Mouse (Mus musculus) midbrain, embryonic 14.5 days (tissue): Measurements from ENCODE around the gene Nova2. TPM values are rescaled to one million over a fixed set of nuclear protein-coding genes. Genes with fewer than 3 reads are reported as not detected.

Experiments used
- ATAC-seq: fragments of 200-750 bp; cut with Nextera tagmentation; 2 replicates; pipeline ENCODE4 v1.8.0; 2017; ENCODE audit warnings: moderate number of reproducible peaks, moderate library complexity; ENCODE audit not compliant: low FRiP score, low TSS enrichment
- DNase-seq: peaks from one replicate; pipeline ENCODE4 v3.0.0-alpha.2; 2015
- H3K27ac ChIP-seq: fragments of 300-500 bp; sonication (generic); replicated peaks from 2 replicates; pipeline ENCODE4 v1.5.1; 2014; ENCODE audit warnings: mild to moderate bottlenecking, low read depth, low read length, moderate library complexity
- H3K27me3 ChIP-seq: fragments of 300-500 bp; sonication (generic); 2 replicates; pipeline ENCODE4 v1.6.1; 2014; ENCODE audit warnings: low read length, control low read depth, mixed read lengths; ENCODE audit not compliant: control insufficient read depth, insufficient read depth
- H3K36me3 ChIP-seq: fragments of 300-500 bp; sonication (generic); 2 replicates; pipeline ENCODE4 v1.6.1; 2014; ENCODE audit warnings: low read length, control low read depth; ENCODE audit not compliant: control insufficient read depth, insufficient read depth
- H3K4me1 ChIP-seq: fragments of 300-500 bp; sonication (generic); 2 replicates; pipeline ENCODE4 v1.6.1; 2014; ENCODE audit warnings: mild to moderate bottlenecking, antibody characterized with exemption, low read length, control low read depth; ENCODE audit not compliant: control insufficient read depth, insufficient read depth
- H3K4me2 ChIP-seq: fragments of 300-500 bp; sonication (generic); 2 replicates; pipeline ENCODE4 v1.6.1; 2014; ENCODE audit warnings: mild to moderate bottlenecking, low read length, moderate library complexity
- H3K4me3 ChIP-seq: fragments of 300-500 bp; sonication (generic); replicated peaks from 2 replicates; pipeline ENCODE4 v1.5.1; 2014; ENCODE audit warnings: low read depth, low read length
- H3K9ac ChIP-seq: fragments of 300-500 bp; sonication (generic); replicated peaks from 2 replicates; pipeline ENCODE4 v1.6.1; 2014; ENCODE audit warnings: mild to moderate bottlenecking, low read length, moderate library complexity
- H3K9me3 ChIP-seq: fragments of 300-500 bp; sonication (generic); 2 replicates; pipeline ENCODE4 v1.6.1; 2016; ENCODE audit warnings: low read length, control low read depth, mixed read lengths; ENCODE audit not compliant: control insufficient read depth
- WGBS: fragments of 180-500 bp; shearing (Covaris S2); extraction: QIAGEN DNeasy Blood & Tissue Kit; methylation state at CpG from one replicate; pipeline ENCODE4 v1.1.7; 2014; 5-methylcytosine and 5-hydroxymethylcytosine counted together
- polyA plus RNA-seq: library from polyadenylated mRNA; unstranded; fragments of >200 nt; fragmentation: Nextera tagmentation; extraction: Ambion mirVana; gene quantifications from 2 replicates; pipeline ENCODE4 v1.2.1, GENCODE M21; 2014

The Nova2 gene
- polyA plus RNA-seq, 1 experiment from 2014 or later, result 20.7 TPM

- no peak overlapping the region for H3K27ac ChIP-seq
- H3K4me1 ChIP-seq, result peaks cover 32% of the 10 kb centered on the region
- no peak for ATAC-seq
- H3K27me3 ChIP-seq, result peaks cover 11% of the 10 kb centered on the region; the same call in 1 of the 2 replicates
- H3K4me2 ChIP-seq, result peak overlapping the region; percentile 83
- H3K4me3 ChIP-seq, result peak overlapping the region; percentile 59
- H3K9ac ChIP-seq, result peak overlapping the region; percentile 69; the same call in 1 of the 2 replicates
- DNase-seq, result no peak
- no peaks in the 10 kb centered on the region for H3K9me3 ChIP-seq
- WGBS, result 90% methylated on average over 5 of the region's 5 CpGs
- no peaks in the 10 kb centered on the region for H3K36me3 ChIP-seq
These were observed 67.3 kb downstream of the Nova2 start for GRCm38 (mm10) chr7:18993036-18993435.

DNA sequence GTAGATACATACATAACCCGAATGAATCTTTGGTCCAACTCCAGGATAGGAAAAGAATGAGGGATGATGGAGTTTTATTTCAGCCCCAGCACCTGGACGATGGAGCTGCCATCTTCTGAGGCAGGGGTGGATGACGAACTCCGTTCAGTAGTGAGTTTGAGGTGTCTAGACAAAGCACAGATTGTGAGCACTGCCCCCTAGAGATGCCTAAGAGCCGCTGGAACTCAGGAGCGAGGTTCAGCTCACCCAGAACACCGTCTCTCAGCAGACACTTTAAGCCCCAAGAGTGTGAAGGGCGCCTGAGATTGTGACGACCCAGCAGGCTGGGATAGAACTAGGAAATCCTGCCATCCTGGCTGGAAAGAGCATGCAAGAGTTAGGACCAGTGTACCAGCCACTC is 73.1 kb downstream of the Nova2 start:
- Histone ChIP-seq H3K9me3 (no peaks in the 10 kb centered on the region), H3K27me3 (no peaks in the 10 kb centered on the region), H3K36me3 (0 out of 2 replicates have a peak, but pooled peaks cover 3% of the 10 kb centered on the region), H3K9ac (no peak overlapping the region), H3K27ac (no peak overlapping the region), H3K4me3 (no peak overlapping the region), H3K4me1 (peaks cover 14% of the 10 kb centered on the region), H3K4me2 (no peak overlapping the region)
- ATAC-seq (no peak), DNase-seq (peak; percentile 45)
- 27% methylated on average over 9 of the region's 9 CpGs for WGBS

DNA sequence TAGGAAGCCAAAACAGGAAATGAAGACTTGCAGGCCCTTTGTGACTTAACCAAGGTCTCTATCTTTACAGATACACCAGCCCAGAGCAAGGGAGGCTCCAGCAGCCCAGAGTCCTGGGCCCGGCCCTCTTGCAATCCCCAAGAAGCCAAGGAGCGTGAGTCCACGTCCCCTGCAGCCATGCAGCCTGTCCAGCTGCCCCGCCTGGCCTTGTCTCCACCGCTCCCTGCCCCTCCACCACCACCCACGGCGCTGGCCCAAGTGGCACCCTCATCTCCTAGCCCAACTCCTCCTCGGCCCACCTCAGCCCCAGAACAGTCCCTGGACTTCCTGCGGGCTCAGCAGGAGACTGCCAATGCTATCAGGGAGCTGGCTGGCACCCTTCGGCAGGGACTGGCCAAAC is 74.7 kb downstream of the Nova2 start:
- no peak overlapping the region for H3K27ac ChIP-seq
- H3K4me3 ChIP-seq, result peak overlapping the region; percentile 25
- H3K4me1 ChIP-seq, result peaks cover 14% of the 10 kb centered on the region
- ATAC-seq (no peak), DNase-seq (no peak)
- peaks cover 9% of the 10 kb centered on the region for H3K36me3 ChIP-seq
- no peaks in the 10 kb centered on the region for H3K27me3 ChIP-seq
- H3K4me2 ChIP-seq, result peak overlapping the region; percentile 41
- peak overlapping the region; percentile 36; the same call in 1 of the 2 replicates for H3K9ac ChIP-seq
- WGBS, result 57% methylated on average over 10 of the region's 10 CpGs
- no peaks in the 10 kb centered on the region for H3K9me3 ChIP-seq

GRCm38 (mm10) chr7:19001066-19001806 is 75.5 kb downstream of the Nova2 start:
- peak overlapping the region; percentile 25 for H3K4me3 ChIP-seq
- 37% methylated on average over 18 of the region's 18 CpGs for WGBS
- ATAC-seq (no peak), DNase-seq (peak; percentile 49)
- H3K9ac ChIP-seq, result peak overlapping the region; percentile 36; the same call in 1 of the 2 replicates
- peak overlapping the region; percentile 41 for H3K4me2 ChIP-seq
- H3K27me3 ChIP-seq, result no peaks in the 10 kb centered on the region
- H3K9me3 ChIP-seq, result no peaks in the 10 kb centered on the region
- no peak overlapping the region for H3K27ac ChIP-seq
- H3K36me3 ChIP-seq, result peaks cover 17% of the 10 kb centered on the region
- H3K4me1 ChIP-seq, result peaks cover 23% of the 10 kb centered on the region

GRCm38 (mm10) chr7:19001807-19002085 is 76.1 kb downstream of the Nova2 start:
- Histone ChIP-seq H3K36me3 (peaks cover 20% of the 10 kb centered on the region), H3K27ac (no peak overlapping the region), H3K4me2 (no peak overlapping the region), H3K4me3 (no peak overlapping the region), H3K4me1 (peaks cover 27% of the 10 kb centered on the region), H3K9me3 (no peaks in the 10 kb centered on the region), H3K27me3 (no peaks in the 10 kb centered on the region), H3K9ac (no peak overlapping the region)
- WGBS, result 82% methylated on average over 3 of the region's 3 CpGs
- no peak for DNase-seq
- ATAC-seq, result no peak

DNA sequence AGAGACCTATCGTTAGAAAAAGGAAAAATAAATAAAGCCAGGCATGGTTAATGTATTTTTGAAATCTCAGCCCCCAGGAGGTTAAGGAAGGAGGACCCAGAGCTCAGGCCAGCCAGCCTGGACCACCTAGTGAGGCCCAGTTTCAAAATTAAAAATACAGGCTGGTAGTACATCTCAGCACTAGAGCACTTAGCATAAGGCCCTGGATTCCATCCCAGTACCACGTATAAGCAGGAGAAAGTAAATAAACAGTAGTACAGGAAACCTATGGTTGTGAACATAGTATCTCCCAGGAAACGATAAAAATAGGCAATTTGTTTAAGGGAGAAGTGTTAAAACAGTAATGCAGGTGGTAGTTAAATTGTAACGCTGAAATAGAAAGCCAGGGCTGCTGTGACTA is 76.4 kb downstream of the Nova2 start:
- WGBS, result 56% methylated on average over 4 of the region's 4 CpGs
- H3K27ac ChIP-seq, result 0 out of 2 replicates have a peak overlapping the region, but pooled peaks have one; percentile 15

DNA sequence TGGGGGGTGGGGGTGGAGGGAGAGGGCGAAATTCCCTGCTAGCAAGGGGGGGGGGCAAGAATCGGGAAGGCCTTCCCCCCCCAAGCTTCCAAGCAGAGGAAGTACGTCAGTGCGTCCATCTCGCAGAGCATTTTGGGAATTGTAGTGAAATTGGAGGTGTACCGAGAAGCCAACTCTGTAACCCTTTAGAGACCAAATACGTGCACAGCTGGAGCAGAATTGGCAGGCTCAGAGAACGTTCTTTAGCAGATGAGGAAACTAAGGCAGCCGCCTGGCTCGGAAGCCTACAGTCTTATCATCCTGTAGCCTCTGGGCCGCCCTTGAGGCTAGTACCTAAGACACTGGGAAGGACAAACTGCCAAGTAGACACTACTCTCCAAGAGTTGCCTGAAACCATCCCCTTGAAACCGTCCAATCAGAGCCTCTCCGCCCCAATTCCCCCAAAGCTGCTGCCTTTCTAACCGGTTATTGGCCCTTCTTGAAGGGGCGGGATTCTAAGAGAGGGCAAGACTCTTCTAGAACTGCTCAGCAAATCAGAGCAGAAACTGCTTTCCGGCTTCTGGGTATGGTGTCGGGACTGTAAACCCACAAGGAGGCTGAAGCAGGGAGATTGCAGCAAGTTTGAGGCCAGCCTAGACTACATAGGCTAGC is 77.3 kb downstream of the Nova2 start:
- DNase-seq (peak; percentile 95), ATAC-seq (peak; percentile 62)
- Histone ChIP-seq H3K9me3 (no peaks in the 10 kb centered on the region), H3K4me3 (peak overlapping the region; percentile 35), H3K9ac (peak overlapping the region; percentile 50), H3K4me2 (peak overlapping the region; percentile 58), H3K4me1 (peaks cover 29% of the 10 kb centered on the region), H3K27me3 (no peaks in the 10 kb centered on the region), H3K36me3 (peaks cover 32% of the 10 kb centered on the region), H3K27ac (peak overlapping the region; percentile 15; the same call in 1 of the 2 replicates)
- 2% methylated on average over 17 of the region's 17 CpGs for WGBS

More for the DNA sequence above, 76.4 kb downstream of the Nova2 start:
- H3K4me3 ChIP-seq, result peak overlapping the region; percentile 35; the same call in 1 of the 2 replicates
- peak overlapping the region; percentile 50; the same call in 1 of the 2 replicates for H3K9ac ChIP-seq
- DNase-seq (no peak), ATAC-seq (no peak)
- peaks cover 29% of the 10 kb centered on the region for H3K4me1 ChIP-seq
- no peaks in the 10 kb centered on the region for H3K27me3 ChIP-seq
- H3K9me3 ChIP-seq, result no peaks in the 10 kb centered on the region
- peak overlapping the region; percentile 58 for H3K4me2 ChIP-seq
- H3K36me3 ChIP-seq, result peaks cover 24% of the 10 kb centered on the region

GRCm38 (mm10) chr7:19003902-19004630 is 78.4 kb downstream of the Nova2 start, which contains the start of gene Irf2bp1:
TSS of gene Irf2bp1 (plus strand) at chr7:19004044.
- DNase-seq (peak; percentile 98), ATAC-seq (peak; percentile 73)
- WGBS, result under 1% methylated on average over 82 of the region's 90 CpGs
- peak within 1 kb of the TSS; percentile 100 for H3K4me2 ChIP-seq
- no peaks in the 10 kb centered on the region for H3K27me3 ChIP-seq
- peaks cover 29% of the 10 kb centered on the region for H3K4me1 ChIP-seq
- H3K9ac ChIP-seq, result peak within 1 kb of the TSS; percentile 89
- H3K36me3 ChIP-seq, result peaks cover 32% of the 10 kb centered on the region
- H3K9me3 ChIP-seq, result no peaks in the 10 kb centered on the region
- peak within 1 kb of the TSS; percentile 89 for H3K27ac ChIP-seq
- peak within 1 kb of the TSS; percentile 90 for H3K4me3 ChIP-seq
